ENCODE assay signal across 16 mouse cellular contexts in the genomic region with DNA sequence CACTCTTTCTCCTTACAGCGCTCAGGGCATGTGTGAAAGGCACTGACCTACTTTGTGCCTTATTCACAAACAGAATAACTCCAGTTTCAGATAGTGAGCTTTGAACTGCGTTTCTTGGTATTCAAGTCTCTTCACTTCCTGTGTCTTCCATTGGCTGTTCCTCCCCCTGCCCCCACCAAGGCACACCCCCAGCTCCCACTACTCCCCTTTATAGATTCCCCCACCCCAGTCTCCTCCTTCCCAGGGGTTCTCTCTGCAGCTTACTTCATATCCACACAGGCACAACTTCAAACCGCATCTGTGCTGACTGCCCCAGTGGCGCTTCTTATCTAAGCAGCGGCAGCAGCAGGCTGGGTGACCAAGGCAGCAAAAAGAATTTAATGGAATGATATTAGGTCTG.
DNase-seq lines count a peak whose midpoint lies in the region; ATAC-seq and TF ChIP-seq lines count a peak whose summit lies in the region.
"Had no signal": no experiment of that assay in that cellular context is flagged by ENCODE, and none has a peak within 500 bp of the region (broad histone marks: within the 10 kb centered on the region; RNA-seq: fewer than 3 reads in every experiment).

No protein-coding gene starts in this region.

- no peak for TF ChIP-seq EP300 in liver, postnatal 0 days (IDR thresholded peaks at IDR 0.05; ENCODE audit: low read depth)

- DNase-seq in spleen, adult 2 months (ENCODE audit: low read depth in 1 of 2, low spot score in 2 of 2): no peak
- no peak for DNase-seq in spleen, adult 12 weeks (ENCODE audit: low spot score)
- DNase-seq in c-Kit-positive CD71-positive TER-119-positive erythroid progenitor cells, embryonic 14.5 days (ENCODE audit: low spot score): peak; percentile 50
- DNase-seq in liver, postnatal 0 days: no peak
- peak; percentile 80 to 91 for DNase-seq in thymus, postnatal 36 days
- no peak for DNase-seq in layer of hippocampus, adult 18-20 months (ENCODE audit: low spot score in 2 of 2)
- DNase-seq: adrenal gland, postnatal 36 days; cerebellum, adult 11 months; heart, adult 18-20 months; kidney, adult 8-10 months had no signal

- 67% methylated on average over 5 of the region's 5 CpGs for WGBS in spleen, adult 2 months
- 54% methylated on average over 5 of the region's 5 CpGs for WGBS in liver, postnatal 0 days (ENCODE audit: insufficient replicate concordance)
- 83% methylated on average over 5 of the region's 5 CpGs for WGBS in forebrain, embryonic 16.5 days
- WGBS in intestine, postnatal 0 days: 68% methylated on average over 5 of the region's 5 CpGs

- H3K27ac ChIP-seq in spleen, adult 2 months (ENCODE audit: insufficient read depth, low read length): peak overlapping the region; percentile 88
- no peak overlapping the region for H3K27ac ChIP-seq in liver, postnatal 0 days (ENCODE audit: low read depth)
- no peak overlapping the region for H3K27ac ChIP-seq in forebrain, embryonic 16.5 days (ENCODE audit: low read length)
- no peak overlapping the region for H3K27ac ChIP-seq in intestine, postnatal 0 days (ENCODE audit: low read depth, low read length)
- H3K27ac ChIP-seq: layer of hippocampus, adult 2 months; lung, embryonic 15.5 days; midbrain, embryonic 13.5 days; neural tube, embryonic 13.5 days had no signal

- no peaks in the 10 kb centered on the region for H3K27me3 ChIP-seq in spleen, adult 2 months (ENCODE audit: control insufficient read depth, insufficient read depth, low read length)
- no peaks in the 10 kb centered on the region for H3K27me3 ChIP-seq in liver, postnatal 0 days (ENCODE audit: insufficient read depth, low read length)
- H3K27me3 ChIP-seq in forebrain, embryonic 16.5 days (replicated peaks; ENCODE audit: control insufficient read depth, insufficient read depth, low read length): no peaks in the 10 kb centered on the region
- no peaks in the 10 kb centered on the region for H3K27me3 ChIP-seq in intestine, postnatal 0 days (replicated peaks; ENCODE audit: control insufficient read depth, insufficient read depth, low read length)
- H3K27me3 ChIP-seq: lung, embryonic 15.5 days; midbrain, embryonic 13.5 days; neural tube, embryonic 13.5 days had no signal

- no peaks in the 10 kb centered on the region; the same call in 1 of the 2 replicates for H3K4me1 ChIP-seq in spleen, adult 2 months (ENCODE audit: control insufficient read depth, insufficient read depth, insufficient read length)
- no peaks in the 10 kb centered on the region for H3K4me1 ChIP-seq in liver, postnatal 0 days (ENCODE audit: insufficient read depth)
- H3K4me1 ChIP-seq in forebrain, embryonic 16.5 days (replicated peaks; ENCODE audit: control insufficient read depth, insufficient read depth, low read length): peaks cover 4% of the 10 kb centered on the region; the same call in 1 of the 2 replicates
- H3K4me1 ChIP-seq in intestine, postnatal 0 days (replicated peaks; ENCODE audit: control insufficient read depth, insufficient read depth, low read length): no peaks in the 10 kb centered on the region
- H3K4me1 ChIP-seq: midbrain, embryonic 13.5 days; neural tube, embryonic 13.5 days had no signal

- no peak for TF ChIP-seq CTCF in spleen, adult 2 months (IDR thresholded peaks at IDR 0.05; ENCODE audit: extremely low read depth, insufficient read depth, insufficient read length, insufficient replicate concordance)
- no peak for TF ChIP-seq CTCF in liver, postnatal 0 days (IDR thresholded peaks at IDR 0.05; ENCODE audit: low read depth)
- TF ChIP-seq CTCF in intestine, postnatal 0 days (IDR thresholded peaks at IDR 0.05; ENCODE audit: low read depth): no peak

- H3K4me3 ChIP-seq in spleen, adult 2 months (ENCODE audit: extremely low read depth, insufficient read depth, insufficient read length): peak overlapping the region; percentile 14; the same call in 1 of the 2 replicates
- no peak overlapping the region for H3K4me3 ChIP-seq in liver, postnatal 0 days (ENCODE audit: low read depth, low read length)
- no peak overlapping the region for H3K4me3 ChIP-seq in forebrain, embryonic 16.5 days (replicated peaks; ENCODE audit: low read length)
- no peak overlapping the region for H3K4me3 ChIP-seq in intestine, postnatal 0 days (ENCODE audit: low read depth, low read length)
- H3K4me3 ChIP-seq: layer of hippocampus, adult 2 months; lung, embryonic 15.5 days; midbrain, embryonic 13.5 days; neural tube, embryonic 13.5 days had no signal

- H3K9ac ChIP-seq in liver, postnatal 0 days (replicated peaks): no peak overlapping the region
- H3K9ac ChIP-seq in forebrain, embryonic 16.5 days (replicated peaks; ENCODE audit: low read depth, low read length): no peak overlapping the region
- no peak overlapping the region for H3K9ac ChIP-seq in intestine, postnatal 0 days (ENCODE audit: low read depth, low read length)
- H3K9ac ChIP-seq: lung, embryonic 15.5 days; midbrain, embryonic 13.5 days; neural tube, embryonic 13.5 days had no signal

- H3K4me2 ChIP-seq in liver, postnatal 0 days (ENCODE audit: low read depth, low read length): no peak overlapping the region
- no peak overlapping the region for H3K4me2 ChIP-seq in forebrain, embryonic 16.5 days (ENCODE audit: low read length)
- H3K4me2 ChIP-seq in intestine, postnatal 0 days (replicated peaks; ENCODE audit: low read depth): no peak overlapping the region
- H3K4me2 ChIP-seq: lung, embryonic 15.5 days; midbrain, embryonic 13.5 days; neural tube, embryonic 13.5 days had no signal

- TF ChIP-seq POLR2A in spleen, adult 2 months (IDR thresholded peaks at IDR 0.05; ENCODE audit: low read depth, low read length): no peak

- peak; percentile 60 for ATAC-seq in liver, postnatal 0 days
- no peak for ATAC-seq in forebrain, embryonic 16.5 days
- ATAC-seq in intestine, postnatal 0 days: no peak
- ATAC-seq: midbrain, embryonic 13.5 days had no signal

- H3K36me3 ChIP-seq in spleen, adult 2 months (ENCODE audit: control insufficient read depth, insufficient read depth, low read length): no peaks in the 10 kb centered on the region
- no peaks in the 10 kb centered on the region for H3K36me3 ChIP-seq in liver, postnatal 0 days (replicated peaks; ENCODE audit: insufficient read depth, low read length)
- H3K36me3 ChIP-seq in forebrain, embryonic 16.5 days (ENCODE audit: control insufficient read depth, insufficient read depth): no peaks in the 10 kb centered on the region
- no peaks in the 10 kb centered on the region for H3K36me3 ChIP-seq in intestine, postnatal 0 days (ENCODE audit: control insufficient read depth, insufficient read depth)
- H3K36me3 ChIP-seq: lung, embryonic 15.5 days; midbrain, embryonic 13.5 days; neural tube, embryonic 13.5 days had no signal

- no peaks in the 10 kb centered on the region for H3K9me3 ChIP-seq in liver, postnatal 0 days (ENCODE audit: low read length)
- H3K9me3 ChIP-seq in forebrain, embryonic 16.5 days (ENCODE audit: control insufficient read depth, low read length): no peaks in the 10 kb centered on the region; the same call in 1 of the 2 replicates
- H3K9me3 ChIP-seq in intestine, postnatal 0 days (ENCODE audit: control insufficient read depth): no peaks in the 10 kb centered on the region
- H3K9me3 ChIP-seq: lung, embryonic 15.5 days; midbrain, embryonic 13.5 days; neural tube, embryonic 13.5 days had no signal

Comparison
In these comparisons a context has a peak if more than half of its experiments do, and no peak if none do; other contexts are left out.
1. DNase-seq: peak in c-Kit-positive CD71-positive TER-119-positive erythroid progenitor cells, embryonic 14.5 days (single experiment) and thymus, postnatal 36 days (2 of 2); none in spleen, adult 2 months (0 of 2), spleen, adult 12 weeks (single experiment), liver, postnatal 0 days (single experiment) and layer of hippocampus, adult 18-20 months (0 of 2).